Mouse (Mus musculus): ENCODE data around the gene Rhoh.

GRCm38 (mm10) chr5:65898683-65899082, 37.7 kb downstream of the Rhoh start:
- TF ChIP-seq CTCF (IDR thresholded peaks at IDR 0.05; ENCODE audit: borderline replicate concordance, control insufficient read depth, extremely low read depth, insufficient read depth, low read length, poor library complexity) (no peak), POLR2A (IDR thresholded peaks at IDR 0.05; ENCODE audit: control insufficient read depth, extremely low read depth, insufficient read depth, low read length, poor library complexity) (no peak)
